Mouse (Mus musculus) lung, embryonic 16.5 days (tissue): ENCODE data around the gene Ccm2. TPM values are rescaled to one million over a fixed set of nuclear protein-coding genes. Genes with fewer than 3 reads are reported as not detected.

Source experiments
- polyA plus RNA-seq: library from polyadenylated mRNA; unstranded; fragments of >200 nt; fragmentation: Nextera tagmentation; extraction: Ambion mirVana; gene quantifications from 2 replicates; pipeline ENCODE4 v1.2.1, GENCODE M21; 2015

Ccm2 gene
- polyA plus RNA-seq, 1 experiment from 2014 or later, result 79.3 TPM

Other genes with a start within 250 kb of the Ccm2 start
- gene Zmiz2, start 157.8 kb upstream of the Ccm2 start, polyA plus RNA-seq, result 9.3 and 10.9 TPM in 2 replicates
- gene Ppia, start 131.4 kb upstream of the Ccm2 start, polyA plus RNA-seq, result 5,388 and 5,620 TPM in 2 replicates
- 581 and 621 TPM in 2 replicates for gene H2afv, start 102.4 kb upstream of the Ccm2 start, polyA plus RNA-seq
- 31.2 and 32.6 TPM in 2 replicates for gene Purb, start 71.0 kb upstream of the Ccm2 start, polyA plus RNA-seq
- 3.8 and 5.0 TPM in 2 replicates for gene Myo1g, start 25.9 kb upstream of the Ccm2 start, polyA plus RNA-seq
- gene Nacad, start 59.2 kb downstream of the Ccm2 start, polyA plus RNA-seq, result 1.6 TPM in 2 replicates
- 31.5 and 34.8 TPM in 2 replicates for gene Tbrg4, start 79.2 kb downstream of the Ccm2 start, polyA plus RNA-seq
- not detected in 2 replicates for gene Wap, start 91.8 kb downstream of the Ccm2 start, polyA plus RNA-seq
- 0.93 and 1.8 TPM in 2 replicates for gene Ramp3, start 111.6 kb downstream of the Ccm2 start, polyA plus RNA-seq